Mouse (Mus musculus): ENCODE measurements around the gene Cela2a.
"Not testable (repeated sequence)": the region's sequence is repeated elsewhere in the genome, so short reads cannot be mapped to it uniquely, and the experiment has no call there.

Cela2a gene

GRCm38 (mm10) chr4:141805886-141806285 lies 20.1 kb downstream of the Cela2a start:
- DNase-seq (ENCODE audit: low read depth in 1 of 2, low spot score in 2 of 2) = no peak

GRCm38 (mm10) chr4:141804105-141804504 lies 21.9 kb downstream of the Cela2a start:
- DNase-seq (ENCODE audit: low read depth in 1 of 2, low spot score in 2 of 2) = no peak

DNA sequence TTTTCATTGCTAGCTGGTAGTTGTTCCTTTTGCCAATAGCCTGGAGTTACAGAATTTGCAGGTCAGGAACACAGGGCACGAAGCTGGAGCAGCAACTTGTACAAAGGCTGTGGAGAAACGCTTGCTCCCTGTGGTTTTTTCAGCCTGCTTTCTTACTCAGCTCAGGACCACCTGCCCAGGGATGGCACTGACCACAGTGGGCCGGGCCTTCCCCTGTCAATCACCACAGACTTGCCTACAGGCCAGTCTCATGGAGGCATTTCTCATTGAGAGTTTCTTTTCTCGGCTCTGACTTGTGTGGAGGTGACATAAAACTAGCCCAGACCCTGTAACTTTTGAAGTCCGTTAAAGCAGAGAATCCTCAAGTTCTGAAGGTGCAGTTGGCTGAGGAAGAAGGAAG lies 28.4 kb downstream of the Cela2a start:
- no peak for DNase-seq (ENCODE audit: low read depth in 1 of 2, low spot score in 2 of 2)

- DNase-seq (ENCODE audit: low read depth in 1 of 2, low spot score in 2 of 2) = no peak
Measured at GRCm38 (mm10) chr4:141796954-141797353, 29.0 kb downstream of the Cela2a start.

DNA sequence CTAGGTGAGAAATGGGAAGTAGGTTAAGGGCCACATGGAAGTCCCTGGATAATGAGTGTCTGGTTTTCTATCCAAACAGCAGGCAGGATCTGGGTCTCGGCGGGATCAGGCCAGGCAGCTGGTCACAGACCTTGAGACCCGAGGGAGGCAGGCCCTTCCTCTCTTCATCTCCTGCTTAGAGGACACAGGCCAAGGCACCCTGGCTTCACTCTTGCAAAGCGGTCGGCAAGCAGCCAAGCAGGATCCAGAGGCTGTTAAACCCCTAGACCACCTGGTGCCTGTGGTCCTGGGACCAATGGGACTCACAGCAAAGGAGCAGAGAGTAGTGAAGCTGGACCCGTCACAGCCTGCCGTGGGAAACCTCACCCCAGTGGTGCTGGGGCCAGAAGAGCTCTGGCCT lies 29.6 kb downstream of the Cela2a start:
- no peak for DNase-seq (ENCODE audit: low read depth in 1 of 2, low spot score in 2 of 2)

DNA sequence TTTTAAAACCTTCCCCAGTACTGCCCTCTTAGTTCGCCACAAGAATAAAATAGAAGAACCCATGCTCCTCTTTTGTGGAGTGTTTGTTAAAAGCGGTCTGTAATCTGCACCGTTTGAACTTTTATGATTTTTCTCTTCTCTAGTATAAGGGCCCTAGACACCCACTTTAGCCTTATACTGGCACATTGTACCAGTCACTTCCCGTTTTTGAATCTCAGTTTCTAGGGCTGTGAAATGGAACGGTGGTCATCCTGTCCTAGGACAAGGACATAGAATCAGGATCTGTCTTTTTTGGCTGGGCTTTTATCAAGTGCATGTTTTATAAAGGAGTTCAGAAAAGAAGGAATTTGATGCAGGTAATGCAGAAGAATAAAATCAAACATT lies 31.8 kb downstream of the Cela2a start:
- no peak for DNase-seq (ENCODE audit: low read depth in 1 of 2, low spot score in 2 of 2)

GRCm38 (mm10) chr4:141793282-141794151 lies 32.4 kb downstream of the Cela2a start, which contains the start of gene Casp9:
Gene Casp9 (plus strand): TSS chr4:141793612.
- DNase-seq (ENCODE audit: low read depth in 1 of 2, low spot score in 2 of 2) = peak; percentile 93 to 97

GRCm38 (mm10) chr4:141792554-141793281 lies 33.2 kb downstream of the Cela2a start:
- DNase-seq (ENCODE audit: low read depth in 1 of 2, low spot score in 2 of 2) = no peak

GRCm38 (mm10) chr4:141791951-141792350 lies 34.0 kb downstream of the Cela2a start:
- DNase-seq (ENCODE audit: low read depth in 1 of 2, low spot score in 2 of 2) = no peak

DNA sequence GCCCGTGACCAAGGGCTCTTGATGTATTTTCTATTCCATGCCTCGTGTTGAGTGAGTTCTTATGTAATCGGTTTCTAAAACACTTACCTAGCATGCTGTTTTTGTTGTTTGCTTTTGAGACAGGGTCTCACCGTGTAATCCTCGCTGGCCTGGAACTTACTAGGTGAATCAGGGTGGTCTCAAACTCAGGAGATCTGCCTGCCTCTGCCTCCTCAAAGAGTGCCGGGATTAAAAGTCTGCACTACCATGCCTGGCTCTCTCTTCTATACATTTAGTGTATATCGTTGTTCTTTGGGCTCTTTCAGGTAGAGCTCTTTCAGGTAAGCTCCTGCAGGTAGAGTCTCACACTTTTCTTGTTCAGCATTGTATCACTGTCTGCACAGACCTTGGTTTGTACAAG lies 34.5 kb downstream of the Cela2a start:
- DNase-seq (ENCODE audit: low read depth in 1 of 2, low spot score in 2 of 2) = no peak

GRCm38 (mm10) chr4:141790524-141790990 lies 35.4 kb downstream of the Cela2a start, which contains the start of gene Dnajc16:
Gene Dnajc16 (minus strand): TSS chr4:141790931.
- DNase-seq (ENCODE audit: low read depth in 1 of 2, low spot score in 2 of 2) = peak; percentile 85 to 86

- no peak for DNase-seq (ENCODE audit: low read depth in 1 of 2, low spot score in 2 of 2)
Measured at GRCm38 (mm10) chr4:141789564-141790218, 36.3 kb downstream of the Cela2a start.

DNA sequence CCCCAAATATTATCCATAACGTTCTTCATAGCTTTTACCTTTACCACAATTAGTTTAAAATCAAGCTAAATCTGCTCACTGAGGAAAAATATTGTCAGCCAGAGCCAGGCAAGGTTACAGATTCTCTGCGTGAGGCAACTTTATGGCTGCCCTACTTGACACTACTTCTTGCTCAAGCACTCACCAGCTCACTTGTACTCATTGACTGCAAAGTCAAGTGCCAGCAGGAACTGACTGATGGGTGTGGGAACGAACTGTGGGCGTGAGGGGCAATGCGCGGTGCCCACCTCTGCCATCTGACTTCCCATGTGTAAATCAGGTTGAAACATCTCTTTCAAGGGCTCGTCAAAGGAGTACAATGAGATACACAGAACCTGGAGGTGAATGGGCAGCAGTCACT lies 38.5 kb downstream of the Cela2a start:
- no peak for DNase-seq (ENCODE audit: low read depth in 1 of 2, low spot score in 2 of 2)

DNA sequence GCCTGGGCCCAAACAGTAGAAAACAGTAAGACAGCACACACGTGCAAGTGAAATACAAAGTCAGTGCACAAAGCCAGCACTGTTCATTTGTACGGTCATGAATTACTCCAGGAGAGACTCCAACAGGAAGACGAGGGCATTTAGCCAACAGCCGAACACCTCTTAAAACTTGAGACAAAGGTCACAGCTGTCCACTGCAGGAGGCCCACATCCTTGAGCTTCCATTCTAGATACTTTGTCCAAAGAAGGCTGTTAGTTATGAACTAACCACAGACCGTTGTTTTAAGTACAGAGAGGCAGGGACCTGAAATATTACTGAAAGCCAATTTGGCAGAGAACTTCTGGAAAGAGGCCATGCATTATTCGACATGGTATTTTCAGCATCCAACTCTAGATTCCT lies 38.9 kb downstream of the Cela2a start:
- no peak for DNase-seq (ENCODE audit: low read depth in 1 of 2, low spot score in 2 of 2)

GRCm38 (mm10) chr4:141786141-141786540 lies 39.8 kb downstream of the Cela2a start:
- DNase-seq (ENCODE audit: low read depth in 1 of 2, low spot score in 2 of 2) = no peak

DNA sequence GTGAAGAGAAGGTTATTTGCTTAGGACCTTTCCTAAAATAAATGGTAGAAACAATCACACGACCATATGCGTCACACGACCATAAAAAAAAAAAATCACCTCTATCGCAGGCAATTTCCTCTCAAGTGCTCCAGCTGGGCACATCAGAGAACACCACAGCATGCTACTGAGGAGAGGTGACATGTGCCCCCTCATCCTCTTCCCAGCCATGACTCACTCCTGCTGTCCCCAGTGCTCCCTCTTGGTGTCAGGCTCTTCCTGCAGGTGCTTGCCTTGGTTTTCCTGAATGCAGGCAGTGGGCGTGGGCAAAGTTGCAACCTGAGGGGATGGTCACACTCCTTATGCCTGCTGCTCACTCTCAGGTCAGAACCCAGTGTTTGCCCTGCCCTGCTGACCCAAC lies 41.1 kb downstream of the Cela2a start:
- no peak for DNase-seq (ENCODE audit: low read depth in 1 of 2, low spot score in 2 of 2)

DNA sequence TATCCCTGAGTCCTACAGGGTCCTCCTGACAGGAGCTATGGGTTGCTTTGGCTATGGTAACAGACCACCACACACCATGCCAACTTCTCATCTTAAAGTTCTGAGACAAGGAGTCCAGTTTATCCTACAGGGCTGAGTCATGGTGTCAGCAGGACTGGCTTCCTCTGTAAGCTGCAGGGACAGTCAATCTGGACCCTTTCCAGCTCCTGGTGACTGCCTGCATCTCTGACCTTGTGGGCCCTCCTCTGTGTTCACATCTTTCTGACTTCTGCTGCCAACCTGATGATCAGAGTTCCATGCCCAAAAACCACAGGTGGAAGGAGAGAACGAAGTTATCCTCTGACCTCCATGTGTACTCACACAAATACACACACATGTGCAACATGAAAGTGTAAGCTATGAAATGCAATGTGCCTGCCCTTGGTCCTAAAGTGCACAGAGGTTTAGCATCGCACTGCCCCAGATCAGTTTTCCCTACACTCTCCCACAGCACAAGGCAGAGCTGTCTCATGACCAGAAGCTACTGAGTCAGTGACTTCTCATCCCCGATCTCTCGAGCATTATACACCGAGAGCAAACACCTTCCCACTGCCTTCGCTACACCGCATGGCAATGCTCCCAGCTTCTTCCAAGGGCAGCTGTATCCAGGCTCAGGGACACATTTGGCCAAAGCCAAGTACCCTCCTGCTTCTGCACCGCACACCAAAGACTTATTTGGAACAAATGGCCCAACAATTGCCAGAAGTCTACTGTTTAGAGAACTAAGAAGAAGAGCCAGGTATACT lies 44.6 kb downstream of the Cela2a start:
- no peak for DNase-seq (ENCODE audit: low read depth in 1 of 2, low spot score in 2 of 2)

DNA sequence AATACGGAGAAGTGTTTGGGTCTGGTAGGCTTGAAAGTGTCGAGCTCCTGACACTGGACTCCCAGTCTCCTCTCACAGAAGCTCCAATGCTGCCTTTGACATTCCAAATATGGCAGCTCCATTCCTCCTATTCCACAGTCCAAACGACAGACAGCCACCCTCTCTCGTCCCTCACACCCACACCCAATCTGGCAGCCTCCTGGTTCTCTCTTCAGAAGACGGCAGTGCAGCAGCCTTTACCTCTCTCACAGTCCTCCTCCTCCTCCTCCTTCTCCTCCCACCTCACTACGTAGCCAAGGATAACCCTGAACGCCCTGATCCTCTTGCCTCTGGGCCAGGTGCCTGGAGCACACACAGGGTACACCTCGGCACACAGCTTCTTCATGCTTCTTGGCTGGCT lies 46.1 kb downstream of the Cela2a start:
- DNase-seq (ENCODE audit: low read depth in 1 of 2, low spot score in 2 of 2) = no peak

GRCm38 (mm10) chr4:141773019-141773418 lies 52.9 kb downstream of the Cela2a start:
- DNase-seq (ENCODE audit: low read depth in 1 of 2, low spot score in 2 of 2) = not testable (repeated sequence)

DNA sequence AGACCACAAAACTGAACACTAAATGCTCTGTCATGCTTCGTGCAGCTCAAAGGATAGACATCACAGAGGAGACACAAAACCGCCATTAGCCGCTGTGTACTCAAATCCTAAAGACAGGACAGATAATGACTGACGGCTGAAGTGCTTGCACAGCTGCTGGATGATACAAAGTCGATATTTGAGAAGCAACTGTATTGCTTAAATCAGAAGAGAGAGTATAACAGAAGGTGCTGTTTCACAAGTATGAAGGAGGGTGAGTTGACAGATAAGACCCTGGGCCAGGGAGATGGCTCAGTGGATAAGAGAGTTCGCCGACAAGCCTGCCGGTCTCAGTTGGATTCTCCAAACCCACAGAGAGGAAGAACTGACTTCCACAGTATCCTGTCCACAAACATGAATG lies 54.1 kb downstream of the Cela2a start:
- DNase-seq (ENCODE audit: low read depth in 1 of 2, low spot score in 2 of 2) = no peak
